Mouse (Mus musculus) telencephalon, adult 2 months (tissue): Measurements from ENCODE around the gene Prune2.

ENCODE experiments used
- DNase-seq: peaks from one replicate; pipeline ENCODE4 v3.0.0-alpha.2; 2011; ENCODE audit warnings: low read depth, low spot score

Prune2 gene

DNA sequence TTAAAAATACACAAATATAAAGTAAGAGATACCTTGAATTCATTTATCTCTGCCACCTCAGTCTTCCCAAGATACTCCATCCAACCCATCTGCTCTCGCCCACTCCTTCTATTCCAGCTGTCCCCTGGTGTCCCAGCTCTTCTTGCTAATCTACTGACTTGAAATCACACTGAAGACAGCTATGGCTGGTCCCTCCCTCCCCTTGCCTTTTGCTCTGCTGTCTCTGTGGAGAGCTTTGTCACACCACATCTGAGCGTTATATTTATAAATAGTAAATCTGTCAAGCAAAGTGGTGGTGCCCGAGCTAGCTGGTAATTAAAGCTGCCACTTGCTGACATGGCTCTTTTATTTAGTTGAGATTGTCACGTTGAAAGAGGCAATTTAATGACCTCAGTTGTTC is 224.6 kb downstream of the Prune2 start:
- peak; percentile 61 for DNase-seq

DNA sequence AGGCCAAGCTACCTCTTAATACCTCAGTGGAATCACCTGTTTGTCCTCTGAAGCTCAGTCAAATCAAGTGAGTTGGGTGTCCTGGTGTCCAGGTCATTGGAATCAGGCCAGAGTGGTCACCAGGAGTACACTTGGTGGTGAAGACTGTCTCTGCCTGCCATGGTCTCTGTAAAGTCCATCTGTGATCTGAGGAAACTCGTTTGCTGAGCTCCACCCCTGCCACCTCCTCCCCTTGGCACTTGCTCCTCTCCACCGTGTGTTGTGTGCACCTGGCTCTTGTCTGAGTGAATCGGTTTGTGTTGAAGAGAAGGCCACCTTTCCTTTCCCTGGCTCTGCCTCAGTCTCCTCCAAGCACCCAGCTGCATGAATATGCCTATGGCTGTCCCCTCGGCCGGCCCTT is 238.8 kb downstream of the Prune2 start:
- no peak for DNase-seq

DNA sequence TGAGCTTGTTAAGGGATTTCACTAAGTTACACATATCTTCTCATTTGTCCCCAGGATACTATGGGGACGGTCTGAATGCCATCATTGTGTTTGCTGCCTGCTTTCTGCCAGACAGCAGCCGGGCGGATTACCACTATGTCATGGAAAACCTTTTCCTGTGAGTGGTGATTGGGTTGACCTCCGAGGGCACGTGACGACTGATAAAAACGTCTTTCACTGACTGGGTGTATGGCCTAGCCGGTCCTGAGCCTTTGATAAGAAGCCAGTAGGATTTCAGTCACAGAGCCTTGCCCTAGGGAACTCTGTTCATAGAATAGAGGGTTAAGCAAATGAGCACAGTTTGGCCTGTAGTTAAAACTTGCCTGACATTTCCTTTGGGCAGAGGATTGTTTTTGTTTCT is 243.1 kb downstream of the Prune2 start:
- DNase-seq: no peak

DNA sequence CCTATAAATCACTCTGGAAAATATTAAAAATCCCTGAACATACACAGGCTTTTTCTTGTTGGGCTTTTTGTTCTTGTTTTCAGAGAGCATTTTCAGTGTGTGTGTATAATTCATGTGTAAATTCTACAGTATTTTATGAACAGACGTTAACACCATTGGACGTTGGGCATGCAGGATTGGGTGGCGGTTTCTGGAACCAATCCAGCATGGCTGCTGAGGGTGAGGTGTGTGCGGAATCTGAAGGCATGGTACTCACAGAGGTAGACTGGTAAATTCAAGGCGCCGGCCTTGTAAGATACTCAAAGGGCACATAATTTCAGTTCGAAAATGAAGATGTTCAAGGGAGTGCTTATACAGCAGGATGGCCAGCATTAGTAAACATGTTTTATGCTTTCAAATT is 251.2 kb downstream of the Prune2 start:
- DNase-seq: no peak

DNA sequence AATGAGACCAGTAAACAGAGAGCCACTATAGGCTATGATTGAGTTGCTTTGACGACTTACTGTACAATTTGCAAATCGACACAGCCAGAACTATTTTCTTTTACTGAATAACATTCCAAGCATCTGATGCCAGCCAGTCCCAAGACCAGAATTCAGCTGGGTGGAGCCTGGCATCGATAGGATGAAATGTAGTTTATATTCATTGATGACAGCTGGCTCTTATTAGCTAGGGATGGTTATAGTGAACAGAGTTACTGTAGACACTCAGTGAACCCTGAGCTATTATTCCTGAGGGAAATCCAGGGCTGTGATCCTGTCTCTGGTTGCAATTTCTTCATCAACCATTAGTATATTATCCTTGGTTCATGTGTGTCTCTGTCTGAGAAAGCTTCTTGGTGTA is 254.6 kb downstream of the Prune2 start:
- DNase-seq: no peak

DNA sequence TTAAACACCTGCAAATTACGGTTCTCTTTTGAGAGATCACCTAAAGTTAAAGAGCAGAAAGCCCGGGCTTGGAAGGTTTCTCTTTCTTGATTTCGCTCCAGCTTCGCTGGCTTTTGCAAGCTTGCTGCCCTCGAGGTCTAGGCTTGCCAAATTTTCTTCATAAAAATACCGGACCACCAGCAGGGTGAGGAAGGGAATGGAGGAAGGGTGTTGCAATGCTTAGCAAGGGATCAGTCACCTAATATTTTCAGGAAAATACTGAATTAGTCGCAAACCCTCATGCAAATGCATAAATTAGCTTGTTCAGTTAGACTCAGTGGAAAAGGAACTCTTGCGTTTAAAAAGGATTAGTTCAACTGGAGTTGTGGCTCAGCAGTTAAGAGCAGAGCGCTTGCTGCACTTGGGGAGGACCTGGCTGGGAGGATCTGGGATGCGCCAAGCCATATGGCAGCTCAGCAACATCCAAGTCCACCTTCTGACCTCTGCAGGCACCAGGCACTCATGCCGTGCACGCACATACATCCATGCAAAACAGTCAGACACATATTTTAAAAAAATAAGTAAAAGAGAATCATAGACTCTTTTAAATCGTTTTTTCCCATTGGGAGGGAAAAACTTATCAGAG is 259.1 kb downstream of the Prune2 start:
- DNase-seq: no peak

DNA sequence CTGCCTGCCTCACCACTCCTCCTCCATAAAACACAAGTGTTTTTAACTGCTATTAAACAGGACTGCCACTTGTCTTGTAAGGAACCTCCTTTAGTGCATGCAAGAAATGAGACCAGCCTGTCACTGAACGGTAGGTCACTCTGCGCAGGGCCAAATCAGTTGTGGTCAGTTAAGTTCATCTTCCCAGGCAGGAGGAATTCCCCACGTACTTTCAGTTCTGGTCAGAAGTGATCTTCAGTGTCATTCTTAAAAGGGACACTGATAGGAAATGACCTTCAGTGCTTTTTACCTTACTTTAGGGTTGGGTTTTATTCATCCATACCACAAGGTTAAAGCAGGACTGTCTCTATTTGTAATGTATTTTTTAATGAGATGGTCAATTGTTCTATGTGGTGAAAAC is 262.3 kb downstream of the Prune2 start:
- DNase-seq: no peak

DNA sequence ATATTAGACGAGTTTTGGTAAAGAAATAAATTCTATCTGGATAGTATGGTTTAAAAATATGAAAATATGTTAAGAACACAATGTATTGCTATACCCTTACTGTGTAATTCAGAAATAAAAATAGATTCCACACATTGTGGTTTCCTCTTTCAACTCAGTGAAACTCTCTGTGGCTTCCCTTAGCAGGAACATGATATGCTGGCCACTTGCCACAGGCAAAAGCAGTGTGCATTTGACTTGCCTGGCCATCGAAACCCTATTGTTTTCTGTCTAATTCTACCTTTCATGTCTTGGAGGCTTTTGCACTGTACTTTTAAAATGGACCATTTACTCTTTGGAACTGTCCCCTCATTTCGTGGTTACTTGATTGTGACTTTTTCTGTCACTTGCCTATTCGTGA is 267.9 kb downstream of the Prune2 start:
- DNase-seq: no peak

DNA sequence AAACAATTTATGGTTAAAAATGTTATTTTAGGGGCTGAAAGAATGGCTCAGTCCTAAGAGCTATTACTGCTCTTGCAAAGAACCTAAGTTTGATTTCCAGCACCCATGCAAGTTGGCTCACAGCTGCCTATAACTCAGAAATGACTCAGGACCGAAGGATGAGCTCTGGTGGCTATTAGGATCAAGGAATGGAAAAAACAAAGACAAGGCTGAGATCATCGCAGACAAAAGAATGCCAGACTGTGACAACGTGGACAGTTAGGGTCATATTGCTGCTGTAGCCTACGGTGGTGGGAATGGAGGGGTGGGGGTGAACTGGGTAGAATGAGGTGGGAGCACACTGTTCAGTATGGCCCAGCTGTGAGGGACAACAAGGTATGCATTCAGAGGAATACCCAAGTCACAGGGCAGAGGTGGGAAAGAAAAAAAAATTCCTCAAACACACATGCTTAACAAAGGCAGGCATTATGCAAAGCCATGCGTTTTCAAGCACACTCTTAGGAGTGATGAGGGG is 269.7 kb downstream of the Prune2 start:
- DNase-seq: no peak

DNA sequence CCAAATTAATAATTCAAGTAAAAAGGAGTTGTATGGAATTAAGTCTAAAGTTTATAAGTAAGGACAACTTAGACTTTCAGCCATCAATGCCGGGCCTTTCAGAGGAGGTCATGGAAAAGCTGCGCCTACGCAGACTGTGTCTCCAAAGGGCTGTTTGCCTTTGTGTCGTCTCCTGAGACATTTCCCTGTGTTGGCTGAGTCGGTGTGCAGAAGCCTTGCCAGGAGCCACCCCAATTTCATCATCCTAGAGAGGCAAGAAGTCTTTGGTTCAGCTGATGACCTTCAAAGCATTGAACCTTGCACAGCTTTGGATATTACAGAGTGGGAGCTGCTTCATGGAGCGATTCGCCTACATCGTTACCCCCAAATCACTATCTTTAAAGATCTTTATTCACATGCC is 270.2 kb downstream of the Prune2 start:
- no peak for DNase-seq

DNA sequence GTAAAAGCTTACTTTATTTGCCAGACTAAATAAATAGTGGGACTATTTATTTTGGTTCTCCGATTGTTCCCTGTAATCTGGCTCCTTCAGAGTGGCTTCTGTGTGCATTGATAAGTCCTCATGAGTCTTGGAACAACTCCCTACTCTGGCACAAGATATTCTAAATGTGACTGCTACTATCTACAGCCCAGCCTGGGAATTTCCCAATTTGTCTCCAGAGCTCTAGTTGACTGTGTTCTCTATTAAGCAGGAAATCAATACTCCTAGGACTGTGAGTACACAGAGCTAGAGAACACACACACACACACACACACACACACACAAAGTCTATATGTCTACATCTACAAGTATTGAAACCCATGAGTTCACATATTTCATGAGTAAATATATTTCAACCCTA is 274.1 kb downstream of the Prune2 start:
- no peak for DNase-seq

DNA sequence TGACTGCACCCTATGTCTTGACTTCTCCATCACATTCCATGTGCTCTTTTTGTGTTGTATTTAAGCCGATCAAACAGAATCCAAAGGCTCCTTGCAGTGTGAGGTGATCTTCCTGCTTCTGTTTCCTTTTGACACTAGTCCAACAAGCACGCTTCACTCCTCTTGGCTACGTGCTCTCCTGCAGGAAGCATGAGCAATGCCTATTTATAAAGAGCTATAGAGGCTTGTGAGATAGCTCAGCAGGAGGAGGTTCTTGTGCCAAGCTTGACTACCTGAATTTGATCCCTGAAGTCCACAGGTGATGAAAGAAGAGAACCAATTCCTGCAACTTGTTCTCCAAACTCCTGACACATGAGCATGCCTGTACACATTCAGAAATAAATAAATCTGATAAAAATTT is 282.6 kb downstream of the Prune2 start:
- DNase-seq: no peak

DNA sequence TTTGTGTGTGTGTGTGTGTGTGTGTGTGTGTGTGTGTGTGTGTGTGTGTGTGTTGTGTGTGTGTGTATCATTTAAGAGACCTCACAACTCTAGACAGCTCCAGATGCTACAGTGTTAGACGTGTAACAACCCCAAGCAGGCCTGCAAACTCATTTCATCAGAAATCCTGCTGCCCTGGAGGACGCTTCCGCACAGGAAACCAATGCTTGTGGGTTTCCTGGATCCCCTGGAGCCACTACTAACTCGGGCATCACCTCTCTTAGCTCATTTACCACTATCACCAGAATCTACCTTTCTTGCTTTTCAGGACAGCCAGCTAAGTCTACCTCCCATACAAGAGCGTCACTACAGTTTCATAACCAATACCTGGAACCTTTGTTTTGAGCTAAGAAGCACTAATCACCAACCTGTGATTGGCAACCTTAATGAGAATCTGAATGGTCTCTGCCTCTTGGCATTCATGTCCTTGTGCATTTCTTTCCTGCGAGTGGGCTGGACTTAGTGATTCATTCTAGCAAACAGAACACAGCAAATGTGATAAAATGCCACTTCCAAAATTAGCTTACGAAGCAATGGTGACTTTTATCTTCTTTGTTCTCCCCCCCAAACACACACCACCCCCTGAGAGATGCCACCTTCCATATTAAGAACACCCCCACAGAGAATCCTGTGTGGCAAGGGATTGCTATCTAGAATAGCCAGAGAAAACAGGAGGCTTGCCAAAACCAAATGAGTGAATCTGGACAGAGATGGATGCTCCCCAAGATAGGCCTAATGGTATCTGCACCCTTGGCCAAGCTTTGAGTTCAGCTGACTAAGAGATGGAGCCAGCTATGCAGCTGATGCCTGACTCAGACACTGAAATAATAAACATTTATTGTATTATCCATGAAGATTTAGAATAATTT is 284.5 kb downstream of the Prune2 start:
- peak; percentile 58 for DNase-seq

DNA sequence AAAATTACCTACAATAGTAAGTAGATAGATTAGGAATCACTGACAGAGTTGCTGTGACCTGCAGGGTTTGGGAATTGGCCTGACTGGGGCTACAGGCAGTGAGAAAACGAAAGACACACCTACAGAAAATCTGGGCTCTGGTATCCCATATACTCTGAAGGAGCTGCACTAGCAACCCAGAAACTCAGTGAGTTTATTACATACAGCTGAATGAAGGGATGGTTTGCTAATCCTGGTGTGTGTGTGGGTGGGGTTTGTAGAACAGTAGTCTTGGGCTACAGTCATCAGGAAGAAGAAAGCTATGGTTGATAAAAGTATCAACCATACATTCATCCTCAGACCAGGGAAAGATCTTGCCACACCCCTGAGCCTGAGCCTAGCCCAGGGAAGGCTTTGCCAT is 285.3 kb downstream of the Prune2 start:
- DNase-seq: peak; percentile 52

DNA sequence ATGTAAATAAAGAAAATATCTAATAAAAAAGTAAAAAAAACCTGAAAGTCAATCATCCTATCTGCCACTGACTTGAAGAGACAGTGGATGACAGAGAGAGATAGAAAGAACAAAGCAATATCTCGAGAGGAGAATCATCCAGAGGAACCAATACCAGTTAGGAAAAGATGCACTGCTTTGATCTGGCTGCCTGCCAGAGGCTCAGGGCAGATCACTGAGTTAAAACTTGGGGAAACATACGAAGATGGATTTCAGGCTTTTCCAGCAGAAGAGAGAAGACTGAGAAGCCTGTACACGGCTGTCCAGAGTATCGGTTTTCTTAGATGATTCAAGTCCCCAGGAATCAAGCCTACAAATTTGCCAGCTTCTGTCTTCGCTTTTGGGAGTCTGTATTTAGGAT is 287.0 kb downstream of the Prune2 start:
- DNase-seq: no peak

DNA sequence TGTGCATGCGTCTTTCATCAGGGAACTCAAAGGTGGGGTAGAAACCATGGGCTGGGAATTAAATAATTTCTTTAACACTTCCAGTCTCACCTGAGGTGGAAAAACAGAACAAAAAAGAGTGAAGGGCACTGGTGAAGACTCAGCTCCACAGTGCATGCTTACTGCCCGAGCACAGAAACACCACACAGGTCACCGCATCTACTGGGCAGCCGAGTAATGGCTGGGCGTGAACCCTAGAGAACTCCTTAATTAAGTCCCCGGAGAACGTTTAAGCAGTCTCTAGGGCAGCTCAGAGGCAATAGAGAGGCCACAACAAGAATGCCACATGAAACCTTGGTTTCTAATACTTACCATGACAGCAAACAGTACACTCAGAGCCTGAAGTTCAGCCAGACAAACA is 288.6 kb downstream of the Prune2 start:
- DNase-seq: no peak

DNA sequence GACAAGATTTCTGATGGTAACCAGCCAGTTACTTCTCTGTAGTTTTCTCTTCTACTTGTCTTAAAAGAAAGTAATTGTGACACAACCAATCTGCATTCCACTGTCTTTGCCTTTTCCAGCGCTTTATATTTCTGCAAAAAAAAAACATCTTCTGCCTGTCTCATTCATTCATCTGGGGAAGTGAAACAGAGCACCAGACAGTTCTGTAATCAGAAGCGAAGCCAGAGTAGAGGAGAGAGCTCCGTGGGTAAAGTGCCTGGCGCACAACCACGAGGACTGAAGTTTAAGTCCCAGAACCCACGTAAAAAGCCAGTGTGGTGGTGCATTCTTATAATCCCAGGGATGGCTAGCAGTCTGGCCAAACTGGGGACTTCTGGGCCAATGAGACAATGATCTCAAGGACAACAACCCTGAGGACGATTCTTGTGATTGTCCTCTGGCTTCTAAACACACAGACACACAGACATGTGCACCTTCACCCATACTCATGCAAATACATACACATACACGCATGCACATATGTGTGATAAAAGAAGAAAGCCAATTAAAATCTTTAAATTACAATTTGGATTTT is 291.5 kb downstream of the Prune2 start:
- DNase-seq: no peak

DNA sequence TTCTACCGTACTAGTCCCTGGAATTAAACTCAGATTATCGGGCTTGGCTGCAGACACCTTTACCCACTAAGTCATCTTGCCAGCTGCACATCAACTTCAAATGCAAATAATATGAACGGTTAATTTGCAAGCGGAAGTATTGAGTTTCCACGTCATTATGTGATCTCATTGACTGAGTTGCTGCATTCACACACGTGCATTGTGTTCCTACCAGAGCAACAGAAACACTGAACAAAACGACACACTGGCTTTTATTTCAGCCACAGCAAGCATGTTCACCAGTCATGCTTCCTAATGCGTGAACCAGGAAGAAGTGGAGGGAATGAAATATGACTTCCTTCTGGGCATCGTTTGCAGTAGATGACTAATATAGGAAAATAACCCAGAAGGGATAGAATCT is 293.8 kb downstream of the Prune2 start:
- DNase-seq: no peak

DNA sequence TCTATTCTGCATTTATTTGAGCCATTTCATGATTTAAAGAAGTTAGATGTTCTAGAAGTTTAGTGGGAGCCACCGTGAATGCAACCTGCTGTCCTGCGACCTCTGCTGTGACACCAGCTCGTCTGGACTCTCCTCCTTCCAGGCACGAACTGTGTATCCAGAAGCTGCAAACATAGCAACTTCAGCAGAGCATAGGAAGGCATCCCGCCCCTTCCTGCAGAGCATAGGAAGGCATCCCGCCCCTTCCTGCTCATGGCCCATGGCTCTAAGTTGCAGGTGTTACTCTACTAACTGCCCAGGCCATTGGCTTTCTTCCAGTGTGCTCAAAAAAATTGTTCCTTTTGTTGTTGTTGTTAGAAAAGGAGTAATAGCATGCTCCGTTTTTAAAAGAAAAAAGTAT is 294.9 kb downstream of the Prune2 start:
- DNase-seq: no peak

DNA sequence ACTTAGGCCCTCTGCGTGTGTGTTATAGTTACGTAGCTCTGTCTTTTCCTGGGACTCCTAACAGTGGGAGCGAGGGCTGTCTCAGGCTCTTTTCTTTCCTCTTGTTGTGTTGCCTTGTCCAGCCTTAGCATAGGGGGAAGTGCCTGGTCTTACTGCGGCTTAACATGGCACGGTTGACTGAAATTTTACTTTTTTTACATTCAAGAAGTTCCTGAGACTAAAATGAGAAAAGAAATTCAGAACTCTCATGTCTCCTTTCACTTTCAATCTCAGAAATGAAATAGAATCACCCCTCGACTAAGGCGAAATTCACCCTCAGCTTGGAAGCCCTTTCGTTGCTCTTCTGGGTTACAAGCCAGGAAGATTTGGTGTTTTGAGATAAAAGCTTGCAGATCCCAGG is 295.5 kb downstream of the Prune2 start:
- DNase-seq: no peak

DNA sequence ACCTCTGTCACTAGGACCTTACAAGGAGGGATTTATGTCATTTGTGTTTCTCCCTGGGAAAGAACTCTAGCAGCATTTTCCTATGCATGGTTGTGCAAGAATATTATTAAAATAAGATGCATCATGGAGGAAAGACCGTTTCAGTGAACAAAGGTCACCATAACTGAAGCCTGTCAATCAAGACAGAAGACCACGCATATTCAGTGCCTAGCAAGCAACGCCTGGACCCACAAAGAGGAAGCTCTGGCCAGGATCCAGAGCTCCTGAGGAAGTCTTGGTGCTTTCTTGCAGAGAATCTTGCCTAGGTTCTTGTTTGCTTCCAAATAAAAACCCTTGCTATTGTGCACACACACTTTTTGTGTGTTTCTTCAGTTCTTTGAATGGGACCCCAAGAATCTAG is 296.9 kb downstream of the Prune2 start:
- no peak for DNase-seq

DNA sequence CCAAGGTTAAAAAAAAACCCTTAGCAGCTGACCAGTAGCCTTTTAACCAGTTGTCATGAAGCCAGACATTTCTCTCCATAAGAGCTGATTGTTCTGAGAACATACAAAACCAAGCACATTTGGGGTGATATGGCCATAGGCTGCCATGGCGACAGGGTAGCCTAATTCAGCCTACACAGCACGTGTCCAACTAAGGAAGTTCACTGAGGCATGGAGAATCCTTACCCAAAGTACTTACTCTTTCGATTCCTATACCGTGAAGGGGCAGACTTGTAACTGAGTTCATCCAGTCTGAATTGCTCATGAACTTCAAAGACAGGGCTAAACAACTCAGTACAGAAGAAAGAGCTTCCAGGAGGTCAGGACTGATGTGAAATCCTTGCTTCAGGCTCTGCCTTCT is 299.6 kb downstream of the Prune2 start:
- no peak for DNase-seq

DNA sequence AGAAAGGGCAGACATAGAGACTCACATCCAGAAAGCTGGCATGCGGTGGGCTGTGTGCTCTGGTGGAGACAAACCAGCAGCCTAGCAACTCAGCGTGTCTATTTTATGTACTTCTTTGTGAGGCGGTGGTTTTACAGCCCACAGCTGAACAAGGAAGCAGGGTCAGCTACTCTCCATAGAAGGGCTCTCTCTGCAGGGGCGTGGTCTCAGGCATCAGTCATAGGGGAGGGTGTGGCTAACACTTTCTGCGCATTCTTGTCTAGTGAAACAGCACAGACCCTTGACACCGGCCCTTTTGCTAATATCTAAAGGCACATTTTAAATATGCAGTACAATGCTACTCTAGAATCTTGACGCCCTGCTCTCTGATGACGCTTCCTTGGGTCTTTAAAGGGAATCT is 300.5 kb downstream of the Prune2 start:
- no peak for DNase-seq
